Mouse (Mus musculus) thymus, adult 2 months (tissue): ENCODE measurements at regions not wholly inside any gene's neighbourhood (a gene's known extent, or its start where the extent isn't known, plus 50 kb on each side); places are given as distances from the start of the nearest gene placed in this dataset.

Source experiments
- DNase-seq: peaks from one replicate; pipeline ENCODE4 v3.0.0; 2021
- H3K27ac ChIP-seq: fragments of 200-500 bp; 2 replicates; pipeline ENCODE4 v1.5.1; 2012; ENCODE audit warnings: low read length, control low read depth; ENCODE audit not compliant: control insufficient read depth, insufficient read depth
- H3K27me3 ChIP-seq: fragments of 200-500 bp; 2 replicates; pipeline ENCODE4 v1.6.1; 2012; ENCODE audit warnings: mild to moderate bottlenecking, low read length, moderate library complexity, mixed read lengths; ENCODE audit not compliant: control insufficient read depth, insufficient read depth
- H3K36me3 ChIP-seq: fragments of 200-500 bp; 2 replicates; pipeline ENCODE4 v1.6.1; 2012; ENCODE audit warnings: mild to moderate bottlenecking, low read length, moderate library complexity; ENCODE audit not compliant: control insufficient read depth, insufficient read depth
- H3K4me1 ChIP-seq: fragments of 200-500 bp; replicated peaks from 2 replicates; pipeline ENCODE4 v1.6.1; 2012; ENCODE audit warnings: low read length; ENCODE audit not compliant: control insufficient read depth, insufficient read depth
- H3K4me3 ChIP-seq: fragments of 200-500 bp; 2 replicates; pipeline ENCODE4 v1.5.1; 2012; ENCODE audit warnings: mild to moderate bottlenecking, low read length, control low read depth, moderate library complexity; ENCODE audit not compliant: control insufficient read depth, insufficient read depth
- CTCF ChIP-seq: fragments of 200-500 bp; IDR thresholded peaks from 2 replicates; pipeline ENCODE4 v1.5.1; 2012; ENCODE audit warnings: mild to moderate bottlenecking, control low read depth, low read length, moderate library complexity, borderline replicate concordance; ENCODE audit not compliant: control insufficient read depth, poor library complexity, insufficient read depth; ENCODE audit errors: extremely low read depth
- POLR2A ChIP-seq: fragments of 200-500 bp; IDR thresholded peaks from 2 replicates; pipeline ENCODE4 v1.6.1; 2012; ENCODE audit warnings: mild to moderate bottlenecking, low read length, control low read depth, moderate library complexity; ENCODE audit not compliant: control insufficient read depth, poor library complexity, insufficient read depth; ENCODE audit errors: extremely low read depth
- WGBS: fragments of 180-500 bp; shearing (Covaris S2); methylation state at CpG from one replicate; pipeline ENCODE4 v1.1.7; 2018; 5-methylcytosine and 5-hydroxymethylcytosine counted together

DNA sequence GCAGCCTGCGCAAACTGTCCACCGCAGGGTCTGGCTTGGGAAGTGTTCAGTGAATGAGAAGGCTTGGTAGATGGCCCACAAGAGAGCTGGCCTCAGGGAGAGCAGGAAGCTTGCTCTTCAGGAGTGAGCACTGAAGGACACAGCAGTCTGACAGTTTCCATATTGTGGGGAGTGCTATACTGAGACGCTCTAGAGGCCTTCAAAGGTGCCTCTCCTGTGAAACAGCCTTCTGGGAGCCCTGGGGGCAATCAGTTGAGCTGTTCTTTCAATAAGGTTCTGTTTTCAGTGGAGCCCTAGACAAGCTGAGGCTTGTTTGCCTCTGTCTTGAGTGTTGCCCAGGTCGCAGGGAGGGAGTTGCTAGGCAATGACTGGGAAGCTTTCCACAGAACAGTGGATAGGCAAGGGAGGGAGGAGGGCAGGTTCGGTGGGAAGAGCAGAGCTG lies 353.9 kb downstream of the Cog6 start:
- Histone ChIP-seq H3K36me3 (no peaks in the 10 kb centered on the region), H3K4me1 (no peaks in the 10 kb centered on the region; the same call in 1 of the 2 replicates), H3K27ac (no peak overlapping the region), H3K27me3 (no peaks in the 10 kb centered on the region), H3K4me3 (no peak overlapping the region)
- DNase-seq: no peak
- TF ChIP-seq POLR2A: no peak
- no peak for TF ChIP-seq CTCF
- 93% methylated on average over 5 of the region's 5 CpGs for WGBS

DNA sequence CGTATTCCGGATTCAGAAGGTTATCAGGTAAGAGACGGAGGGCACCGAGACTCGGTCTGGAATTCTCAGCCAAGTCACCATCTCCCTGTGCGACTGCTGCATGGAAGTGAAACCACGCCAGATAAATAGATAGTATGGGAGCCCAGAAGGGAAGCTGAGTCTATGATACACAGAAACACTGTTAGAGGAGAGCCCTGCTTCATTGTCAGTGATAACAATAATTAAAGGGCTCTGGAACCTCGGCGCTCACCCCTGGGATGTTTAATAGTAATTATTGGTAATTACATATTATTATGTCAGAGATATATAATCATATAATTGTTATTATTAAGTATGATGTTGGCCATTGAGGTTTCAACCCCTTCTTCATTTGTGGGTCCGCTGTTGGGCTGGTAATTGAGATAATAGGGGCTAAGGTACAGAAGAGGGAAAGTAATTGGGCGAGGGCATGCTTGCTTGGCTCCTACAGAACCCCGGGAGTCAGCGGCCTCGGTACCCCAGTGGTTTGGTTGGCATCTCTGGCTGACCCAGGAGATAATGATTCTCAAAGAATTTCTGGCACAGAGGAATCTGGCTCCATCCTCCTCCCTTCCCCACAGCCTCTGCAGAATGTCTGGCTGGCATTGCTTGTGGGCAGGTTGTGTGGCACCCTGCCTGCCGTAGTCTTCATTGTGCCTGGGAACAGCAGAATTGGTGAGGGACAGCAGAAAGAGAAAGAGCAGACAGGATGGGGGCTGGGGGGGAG lies 354.7 kb downstream of the Cog6 start:
- Histone ChIP-seq H3K27ac (no peak overlapping the region), H3K27me3 (no peaks in the 10 kb centered on the region), H3K36me3 (no peaks in the 10 kb centered on the region), H3K4me1 (no peaks in the 10 kb centered on the region; the same call in 1 of the 2 replicates), H3K4me3 (no peak overlapping the region)
- no peak for DNase-seq
- WGBS: 97% methylated on average over 15 of the region's 15 CpGs
- no peak for TF ChIP-seq CTCF
- TF ChIP-seq POLR2A: no peak

DNA sequence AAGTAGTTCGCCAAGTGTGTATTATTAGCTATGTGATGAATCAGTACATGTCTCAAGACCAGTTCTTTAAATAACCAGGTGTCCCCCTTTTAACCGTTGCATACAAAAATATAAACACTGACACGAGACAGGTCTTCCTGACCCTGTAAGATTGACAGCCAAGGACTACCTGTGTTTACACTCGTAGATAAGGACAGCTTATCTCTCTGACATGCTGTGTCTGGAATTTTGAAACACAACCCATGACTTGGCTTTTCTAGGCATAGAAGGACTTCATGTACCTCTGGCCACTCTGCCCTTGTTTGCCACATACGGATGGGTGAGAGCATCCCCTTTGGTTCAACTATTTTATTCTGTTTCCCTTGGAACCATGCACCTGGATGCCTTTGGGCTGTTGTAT lies 364.0 kb downstream of the Cog6 start:
- DNase-seq: no peak
- H3K36me3 ChIP-seq: no peaks in the 10 kb centered on the region
- no peak overlapping the region for H3K4me3 ChIP-seq
- TF ChIP-seq POLR2A: no peak
- no peak for TF ChIP-seq CTCF
- H3K27ac ChIP-seq: no peak overlapping the region
- H3K4me1 ChIP-seq: peaks cover 27% of the 10 kb centered on the region
- WGBS: 95% methylated on average over 5 of the region's 5 CpGs
- H3K27me3 ChIP-seq: no peaks in the 10 kb centered on the region; the same call in 1 of the 2 replicates

DNA sequence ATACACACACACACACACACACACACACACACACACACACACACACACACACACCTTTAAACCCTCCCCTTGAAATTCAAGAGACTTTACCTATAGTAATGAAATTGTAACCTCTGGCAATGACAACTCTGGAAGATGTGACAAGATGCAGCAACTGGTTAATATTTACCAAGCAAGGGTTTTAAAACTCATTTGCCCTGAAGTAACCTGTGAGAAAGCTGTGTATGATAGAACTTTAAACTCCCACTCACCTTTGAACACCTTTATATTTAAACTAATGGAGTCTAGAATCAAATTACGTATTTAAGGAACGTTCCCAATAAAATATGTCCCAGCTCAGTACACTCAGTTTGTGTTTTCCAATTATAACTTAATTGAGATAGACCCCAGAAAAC lies 364.6 kb downstream of the Cog6 start:
- TF ChIP-seq CTCF (no peak), POLR2A (no peak)
- no peaks in the 10 kb centered on the region for H3K36me3 ChIP-seq
- no peak overlapping the region for H3K27ac ChIP-seq
- H3K27me3 ChIP-seq: no peaks in the 10 kb centered on the region; the same call in 1 of the 2 replicates
- WGBS: 96% methylated on average over 2 of the region's 2 CpGs
- no peak for DNase-seq
- peaks cover 30% of the 10 kb centered on the region for H3K4me1 ChIP-seq
- H3K4me3 ChIP-seq: no peak overlapping the region

DNA sequence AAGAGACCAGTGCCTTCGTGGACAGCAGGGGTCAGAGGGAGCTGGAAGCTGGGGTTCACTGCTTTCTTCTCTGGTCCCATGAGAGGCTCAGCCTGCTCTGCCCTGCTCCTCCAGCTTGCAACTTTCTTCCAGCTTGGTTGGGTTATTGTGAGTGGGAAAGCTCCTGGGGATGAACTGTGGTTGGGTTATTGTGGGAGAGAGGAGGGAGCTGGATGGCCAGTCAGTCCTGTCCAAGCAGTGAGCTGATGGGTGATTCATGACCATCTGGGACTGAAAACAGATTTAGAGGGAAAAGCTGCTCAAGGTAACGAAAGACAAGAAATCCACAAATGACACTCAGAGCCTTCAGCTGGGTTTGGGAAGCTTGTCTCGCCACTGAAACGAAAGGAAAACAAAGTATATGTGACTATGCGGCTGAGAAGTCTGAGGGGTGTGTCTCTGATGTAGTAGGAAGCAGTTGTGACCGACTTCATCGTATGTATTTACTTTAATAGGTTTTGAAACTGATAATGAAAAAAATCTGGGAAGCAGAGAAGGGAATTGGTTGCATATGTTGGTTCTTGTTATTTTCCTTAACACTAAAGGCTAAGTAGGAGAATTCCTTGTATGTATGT lies 365.1 kb downstream of the Cog6 start:
- H3K27ac ChIP-seq: no peak overlapping the region
- H3K4me3 ChIP-seq: no peak overlapping the region
- H3K4me1 ChIP-seq: peaks cover 35% of the 10 kb centered on the region
- DNase-seq: no peak
- 89% methylated on average over 7 of the region's 7 CpGs for WGBS
- TF ChIP-seq CTCF (no peak), POLR2A (no peak)
- no peaks in the 10 kb centered on the region for H3K36me3 ChIP-seq
- no peaks in the 10 kb centered on the region; the same call in 1 of the 2 replicates for H3K27me3 ChIP-seq

DNA sequence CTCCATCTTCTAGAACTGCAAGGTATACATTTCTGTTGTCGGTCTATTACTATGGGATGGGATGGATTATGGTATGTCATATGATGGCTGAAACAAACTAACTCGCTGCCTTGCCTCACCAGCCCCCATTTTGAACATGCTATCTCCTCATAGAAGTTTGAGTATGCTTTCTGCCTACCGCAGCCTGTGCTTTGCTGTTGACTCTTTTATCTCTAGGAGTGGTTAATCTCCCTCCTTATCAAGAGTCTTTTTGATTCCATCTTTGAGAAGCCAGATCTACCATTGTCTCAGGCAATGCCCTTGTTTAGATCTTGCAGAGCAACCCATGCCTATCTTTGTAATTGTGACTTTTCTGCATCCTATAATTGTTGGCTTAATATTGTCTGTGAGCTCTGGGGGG lies 367.0 kb downstream of the Cog6 start:
- no peaks in the 10 kb centered on the region for H3K36me3 ChIP-seq
- TF ChIP-seq CTCF: no peak
- TF ChIP-seq POLR2A: no peak
- 37% methylated on average over 3 of the region's 3 CpGs for WGBS
- peaks cover 40% of the 10 kb centered on the region for H3K4me1 ChIP-seq
- H3K27me3 ChIP-seq: no peaks in the 10 kb centered on the region; the same call in 1 of the 2 replicates
- no peak overlapping the region for H3K27ac ChIP-seq
- no peak for DNase-seq
- no peak overlapping the region for H3K4me3 ChIP-seq
